8 mouse cellular contexts compared by ENCODE assay signal in the genomic region with DNA sequence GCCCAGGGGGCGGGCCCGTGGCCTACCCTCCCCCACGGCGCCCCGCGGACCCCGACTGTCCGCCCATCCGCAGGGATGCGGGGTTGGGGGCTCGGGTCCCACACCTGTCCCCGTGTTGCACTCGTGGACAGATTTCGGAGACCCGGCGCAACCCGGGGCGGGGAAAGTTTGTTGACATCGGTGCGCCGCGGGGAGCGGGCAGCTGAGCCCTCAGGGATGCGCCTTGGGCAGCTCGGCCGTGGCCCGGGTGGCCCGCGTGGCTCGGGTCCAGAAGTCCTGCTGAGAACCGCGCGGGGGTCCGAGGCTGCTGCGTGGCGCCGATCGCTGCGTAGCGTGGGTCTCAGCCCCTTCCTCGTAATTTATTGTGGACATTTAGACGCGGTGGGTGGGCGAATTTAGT. TPM values are rescaled to one million over a fixed set of nuclear protein-coding genes. Genes with fewer than 3 reads are reported as not detected.
DNase-seq lines count a peak whose midpoint lies in the region; ATAC-seq and TF ChIP-seq lines count a peak whose summit lies in the region.

No protein-coding gene starts in this region.

- peak overlapping the region; percentile 73 for H3K4me3 ChIP-seq in liver, adult 2 months (ENCODE audit: insufficient read depth, low read depth, low read length)
- H3K4me3 ChIP-seq in bone marrow macrophage, adult 2 months (ENCODE audit: insufficient read depth, low read length) = peak overlapping the region; percentile 71
- peak overlapping the region; percentile 76 for H3K4me3 ChIP-seq in gastrocnemius, adult 2 months
- peak overlapping the region; percentile 81 for H3K4me3 ChIP-seq in kidney, postnatal 0 days (replicated peaks; ENCODE audit: low read depth, low read length)
- peak overlapping the region; percentile 79 for H3K4me3 ChIP-seq in midbrain, embryonic 12.5 days

- no peaks in the 10 kb centered on the region for H3K9me3 ChIP-seq in kidney, postnatal 0 days (replicated peaks; ENCODE audit: low read length)
- H3K9me3 ChIP-seq in midbrain, embryonic 12.5 days = no peaks in the 10 kb centered on the region

- peak; percentile 47; the same call in 1 of the 2 replicates for ATAC-seq in kidney, postnatal 0 days (replicated peaks; ENCODE audit: low FRiP score, low read depth)
- no peak for ATAC-seq in midbrain, embryonic 12.5 days (ENCODE audit: low FRiP score, low read depth)

- H3K27ac ChIP-seq in liver, adult 2 months (replicated peaks; ENCODE audit: insufficient read depth, low read depth, low read length) = no peak overlapping the region
- no peak overlapping the region for H3K27ac ChIP-seq in bone marrow macrophage, adult 2 months (ENCODE audit: insufficient read depth, low read depth, low read length)
- peak overlapping the region; percentile 88 for H3K27ac ChIP-seq in gastrocnemius, adult 2 months
- no peak overlapping the region for H3K27ac ChIP-seq in kidney, postnatal 0 days
- no peak overlapping the region for H3K27ac ChIP-seq in midbrain, embryonic 12.5 days (replicated peaks)

- peak overlapping the region; percentile 99 for H3K4me2 ChIP-seq in kidney, postnatal 0 days (ENCODE audit: low read length)
- peak overlapping the region; percentile 100 for H3K4me2 ChIP-seq in midbrain, embryonic 12.5 days (replicated peaks)

- 2% methylated on average over 44 of the region's 44 CpGs for WGBS in liver, adult 2 months
- WGBS in kidney, postnatal 0 days = under 1% methylated on average over 39 of the region's 44 CpGs
- WGBS in midbrain, embryonic 12.5 days = under 1% methylated on average over 44 of the region's 44 CpGs

- peaks cover 4% of the 10 kb centered on the region for H3K4me1 ChIP-seq in liver, adult 2 months (ENCODE audit: control insufficient read depth, insufficient read depth, low read length)
- H3K4me1 ChIP-seq in bone marrow macrophage, adult 2 months (ENCODE audit: control insufficient read depth, insufficient read depth, low read length) = peaks cover 26% of the 10 kb centered on the region
- H3K4me1 ChIP-seq in kidney, postnatal 0 days (replicated peaks; ENCODE audit: insufficient read depth, low read length) = peaks cover 12% of the 10 kb centered on the region; the same call in 1 of the 2 replicates
- H3K4me1 ChIP-seq in midbrain, embryonic 12.5 days = peaks cover 13% of the 10 kb centered on the region

- TF ChIP-seq CTCF in liver, adult 2 months (IDR thresholded peaks at IDR 0.05; ENCODE audit: low read depth, low read length) = no peak
- no peak for TF ChIP-seq CTCF in bone marrow macrophage, adult 2 months (IDR thresholded peaks at IDR 0.05; ENCODE audit: low read depth, low read length)
- no peak for TF ChIP-seq CTCF in gastrocnemius, adult 2 months (IDR thresholded peaks at IDR 0.05)
- no peak for TF ChIP-seq CTCF in kidney, postnatal 0 days (IDR thresholded peaks at IDR 0.05; ENCODE audit: low read depth)

- TF ChIP-seq POLR2A in liver, adult 2 months (IDR thresholded peaks at IDR 0.05; ENCODE audit: extremely low read depth, insufficient read depth, low read length) = no peak
- no peak for TF ChIP-seq POLR2A in bone marrow macrophage, adult 2 months (IDR thresholded peaks at IDR 0.05; ENCODE audit: borderline replicate concordance, low read depth, low read length)

- no peak for DNase-seq in liver, adult 2 months (ENCODE audit: extremely low read depth, low read depth, low spot score)
- DNase-seq in liver = no peak
- peak; percentile 64 for DNase-seq in gastrocnemius, adult 2 months
- DNase-seq in kidney, postnatal 0 days (ENCODE audit: low spot score) = no peak
- no peak for DNase-seq in retina, postnatal 1 day
- no peak for DNase-seq in thymus, postnatal 25 days

- intact Hi-C loops in gastrocnemius, adult 2 months (cut with DNase I) = no loop called here

- H3K36me3 ChIP-seq in liver, adult 2 months (ENCODE audit: control insufficient read depth, insufficient read depth, low read length) = no peaks in the 10 kb centered on the region
- no peaks in the 10 kb centered on the region for H3K36me3 ChIP-seq in kidney, postnatal 0 days (ENCODE audit: insufficient read depth, low read length)
- no peaks in the 10 kb centered on the region for H3K36me3 ChIP-seq in midbrain, embryonic 12.5 days

- no peaks in the 10 kb centered on the region for H3K79me2 ChIP-seq in liver, adult 2 months (ENCODE audit: control insufficient read depth, insufficient read depth, low read length)

- peak overlapping the region; percentile 78 for H3K9ac ChIP-seq in liver, adult 2 months (ENCODE audit: low read depth, low read length)
- peak overlapping the region; percentile 70 for H3K9ac ChIP-seq in kidney, postnatal 0 days (ENCODE audit: low read depth, low read length)
- H3K9ac ChIP-seq in midbrain, embryonic 12.5 days (replicated peaks) = peak overlapping the region; percentile 66

- no peaks in the 10 kb centered on the region for H3K27me3 ChIP-seq in liver, adult 2 months (ENCODE audit: control insufficient read depth, insufficient read depth, low read length)
- H3K27me3 ChIP-seq in kidney, postnatal 0 days (ENCODE audit: insufficient read depth, low read length) = no peaks in the 10 kb centered on the region
- H3K27me3 ChIP-seq in midbrain, embryonic 12.5 days = peaks cover 32% of the 10 kb centered on the region

RNA-seq across cellular contexts. Expression of gene Hivep3, which starts 0.4 kb away (rescaled TPM):
- 1.5 and 1.7 TPM in 2 replicates for total RNA-seq in liver, adult 2 months (2014; rRNA removed)
- 0.67 and 0.95 TPM in 2 replicates for polyA plus RNA-seq in liver, adult 2 months (2012; rRNA removed)
- polyA plus RNA-seq in bone marrow macrophage, adult 2 months (2012; ENCODE audit: insufficient read depth, insufficient read length, missing spikeins) = 11.6 and 19.8 TPM in 2 replicates
- 1 to 10 TPM; 1.7 to 3.5 TPM for total RNA-seq in gastrocnemius, adult 2 months (2021)
- polyA plus RNA-seq in kidney, postnatal 0 days (2015; fragmentation: Nextera tagmentation; extraction: Ambion mirVana) = 8.3 TPM in 2 replicates
- 3.5 and 4.5 TPM in 2 replicates for polyA plus RNA-seq in midbrain, embryonic 12.5 days (2016; fragmentation: Nextera tagmentation; extraction: Ambion mirVana)
